Mouse (Mus musculus) intestine, postnatal 0 days (tissue): ENCODE measurements at regions not wholly inside any gene's neighbourhood (a gene's known extent, or its start where the extent isn't known, plus 50 kb on each side); places are given as distances from the start of the nearest gene placed in this dataset.

Experiments
- ATAC-seq: fragments of 200-750 bp; cut with Nextera tagmentation; 2 replicates; pipeline ENCODE4 v1.8.0; 2017; ENCODE audit warnings: mild to moderate bottlenecking, moderate TSS enrichment, moderate library complexity
- H3K27ac ChIP-seq: fragments of 300-500 bp; sonication (generic); 2 replicates; pipeline ENCODE4 v1.5.1; 2014; ENCODE audit warnings: mild to moderate bottlenecking, low read depth, low read length, moderate library complexity
- H3K27me3 ChIP-seq: fragments of 300-500 bp; sonication (generic); replicated peaks from 2 replicates; pipeline ENCODE4 v1.6.1; 2014; ENCODE audit warnings: low read length, mixed read lengths; ENCODE audit not compliant: control insufficient read depth, insufficient read depth
- H3K36me3 ChIP-seq: fragments of 300-500 bp; sonication (generic); 2 replicates; pipeline ENCODE4 v1.6.1; 2014; ENCODE audit warnings: mild to moderate bottlenecking, moderate library complexity; ENCODE audit not compliant: control insufficient read depth, insufficient read depth
- H3K4me1 ChIP-seq: fragments of 300-500 bp; sonication (generic); replicated peaks from 2 replicates; pipeline ENCODE4 v1.6.1; 2014; ENCODE audit warnings: antibody characterized with exemption, low read length, mixed read lengths; ENCODE audit not compliant: control insufficient read depth, insufficient read depth
- H3K4me2 ChIP-seq: fragments of 300-500 bp; sonication (generic); replicated peaks from 2 replicates; pipeline ENCODE4 v1.6.1; 2014; ENCODE audit warnings: low read depth, mild to moderate bottlenecking, moderate library complexity
- H3K4me3 ChIP-seq: fragments of 300-500 bp; sonication (generic); 2 replicates; pipeline ENCODE4 v1.5.1; 2014; ENCODE audit warnings: low read depth, low read length
- H3K9ac ChIP-seq: fragments of 300-500 bp; sonication (generic); 2 replicates; pipeline ENCODE4 v1.6.1; 2014; ENCODE audit warnings: mild to moderate bottlenecking, low read depth, low read length
- H3K9me3 ChIP-seq: fragments of 300-500 bp; sonication (generic); 2 replicates; pipeline ENCODE4 v1.6.1; 2016; ENCODE audit warnings: mixed run types; ENCODE audit not compliant: control insufficient read depth
- CTCF ChIP-seq: sonication (generic); IDR thresholded peaks from 2 replicates; pipeline ENCODE4 v1.5.1; 2016; ENCODE audit warnings: low read depth, mild to moderate bottlenecking, control low read depth, antibody characterized with exemption, moderate library complexity
- WGBS: fragments of 180-500 bp; shearing (Covaris S2); extraction: QIAGEN DNeasy Blood & Tissue Kit; methylation state at CpG from one replicate; pipeline ENCODE4 v1.1.7; 2014; 5-methylcytosine and 5-hydroxymethylcytosine counted together

- Histone ChIP-seq H3K36me3 (no peaks in the 10 kb centered on the region), H3K4me3 (no peak overlapping the region), H3K4me2 (no peak overlapping the region), H3K9ac (no peak overlapping the region), H3K4me1 (no peaks in the 10 kb centered on the region), H3K27me3 (no peaks in the 10 kb centered on the region), H3K9me3 (no peaks in the 10 kb centered on the region), H3K27ac (no peak overlapping the region)
- TF ChIP-seq CTCF: peak; percentile 98
- 27% methylated on average over 7 of the region's 7 CpGs for WGBS
- ATAC-seq: 0 out of 2 replicates have a peak, but pooled peaks have one; percentile 57
Measured at GRCm38 (mm10) chr2:178629756-178630155, 199.4 kb downstream of the Cdh26 start.

DNA sequence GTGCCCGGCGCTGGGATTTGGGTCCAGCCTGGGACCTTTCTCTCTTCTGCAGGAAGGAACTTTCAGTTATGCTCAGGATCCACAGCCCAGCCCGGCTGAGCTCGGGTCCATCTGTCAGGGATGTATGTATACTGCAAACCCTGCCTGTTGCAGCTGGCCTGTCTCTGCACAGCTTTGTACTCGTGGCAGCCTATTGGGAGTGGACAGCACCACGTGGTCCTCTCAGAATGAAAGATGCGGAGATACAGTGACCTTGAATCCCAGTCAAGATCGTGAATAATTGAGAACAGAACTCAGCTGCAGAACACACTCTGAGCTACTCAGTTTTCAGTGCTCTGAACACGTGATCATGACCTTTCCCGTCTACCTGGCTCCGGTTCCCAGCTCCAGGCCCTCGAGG is 200.2 kb downstream of the Cdh26 start:
- H3K4me2 ChIP-seq: no peak overlapping the region
- no peaks in the 10 kb centered on the region for H3K9me3 ChIP-seq
- WGBS: 71% methylated on average over 12 of the region's 12 CpGs
- no peak for TF ChIP-seq CTCF
- no peak overlapping the region for H3K27ac ChIP-seq
- H3K9ac ChIP-seq: no peak overlapping the region
- H3K4me1 ChIP-seq: no peaks in the 10 kb centered on the region
- H3K27me3 ChIP-seq: no peaks in the 10 kb centered on the region
- no peak overlapping the region for H3K4me3 ChIP-seq
- no peak for ATAC-seq
- H3K36me3 ChIP-seq: no peaks in the 10 kb centered on the region

DNA sequence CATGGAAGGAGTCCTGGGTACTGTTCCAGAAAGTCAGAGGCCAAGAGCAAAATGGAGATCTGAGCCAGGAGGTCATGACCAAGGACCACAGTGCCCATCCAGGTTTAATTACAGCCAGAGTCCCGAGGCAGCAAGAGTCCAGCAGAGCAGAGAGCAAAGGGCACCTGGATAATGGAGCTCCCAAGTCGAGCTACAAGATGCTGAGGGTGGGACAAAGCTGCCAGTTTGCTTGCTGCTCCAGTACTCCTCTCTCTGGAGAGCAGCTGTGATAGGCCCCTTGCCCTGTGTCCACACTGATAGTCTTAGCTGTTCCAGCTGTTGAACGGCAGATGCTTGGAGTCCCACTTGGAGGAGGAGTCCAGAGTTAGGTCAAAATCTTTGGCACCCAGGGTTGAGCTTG is 201.0 kb downstream of the Cdh26 start:
- no peak for ATAC-seq
- 42% methylated on average over 3 of the region's 3 CpGs for WGBS
- Histone ChIP-seq H3K4me2 (no peak overlapping the region), H3K27ac (no peak overlapping the region), H3K4me1 (no peaks in the 10 kb centered on the region), H3K27me3 (no peaks in the 10 kb centered on the region), H3K9ac (no peak overlapping the region), H3K9me3 (no peaks in the 10 kb centered on the region), H3K4me3 (no peak overlapping the region), H3K36me3 (no peaks in the 10 kb centered on the region)
- no peak for TF ChIP-seq CTCF

DNA sequence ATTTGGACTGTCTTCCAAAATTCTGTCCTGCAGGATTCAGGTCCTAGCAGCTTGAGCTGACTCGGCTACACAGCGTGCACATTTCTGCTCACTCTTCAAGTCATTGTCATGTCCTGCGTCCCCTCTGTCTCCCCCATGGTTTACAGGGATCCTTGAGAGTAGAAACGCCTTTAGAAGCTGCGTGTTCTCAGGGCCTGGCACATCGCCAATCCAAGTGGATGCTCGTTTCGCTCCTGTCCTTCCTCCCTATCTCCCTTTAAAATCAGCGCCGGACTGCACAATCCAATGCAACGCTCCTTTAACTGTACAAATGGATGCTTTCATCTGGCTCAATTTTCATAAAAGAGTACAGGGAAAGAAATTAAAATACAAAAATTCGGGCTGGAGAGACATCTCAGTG is 201.6 kb downstream of the Cdh26 start:
- 65% methylated on average over 12 of the region's 12 CpGs for WGBS
- no peaks in the 10 kb centered on the region for H3K4me1 ChIP-seq

DNA sequence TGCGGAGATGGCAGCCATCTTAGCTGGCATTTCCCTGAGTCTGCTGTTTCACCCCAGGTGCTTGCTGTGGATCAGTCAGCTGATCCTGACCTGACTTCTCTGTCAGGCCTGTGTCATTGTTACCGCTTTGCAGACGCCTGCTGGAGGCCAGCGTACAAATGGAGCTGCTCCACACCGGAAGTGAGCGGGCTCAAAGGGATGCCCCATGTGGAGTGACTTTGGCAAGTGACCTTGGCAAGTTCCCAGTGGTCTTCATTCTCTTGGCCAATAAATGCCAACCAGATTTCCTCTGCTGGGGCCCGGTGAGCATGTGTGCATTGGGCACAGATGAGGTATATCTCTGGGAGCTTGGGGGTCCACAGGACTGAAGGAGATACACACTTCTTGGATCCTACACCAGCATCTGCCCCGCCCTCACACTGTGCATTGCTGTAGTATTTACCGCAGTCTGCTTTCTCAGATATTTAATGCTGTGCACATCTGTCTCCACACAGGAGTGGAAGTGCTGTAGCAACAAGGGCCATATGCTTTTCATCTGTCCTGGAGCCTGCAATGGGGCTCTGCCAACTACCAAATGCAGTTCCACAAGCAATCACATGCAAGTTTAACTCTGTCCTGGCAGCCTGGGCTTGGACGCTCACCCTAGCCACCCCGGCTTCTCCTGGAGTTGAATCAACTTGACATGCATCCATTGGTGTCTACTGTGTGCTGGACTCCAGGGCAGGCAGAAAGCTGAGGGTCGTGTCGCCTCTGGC is 202.7 kb downstream of the Cdh26 start:
- Histone ChIP-seq H3K9me3 (no peaks in the 10 kb centered on the region), H3K4me3 (no peak overlapping the region), H3K27ac (no peak overlapping the region), H3K27me3 (no peaks in the 10 kb centered on the region), H3K4me1 (no peaks in the 10 kb centered on the region), H3K36me3 (no peaks in the 10 kb centered on the region), H3K4me2 (no peak overlapping the region), H3K9ac (no peak overlapping the region)
- TF ChIP-seq CTCF: no peak
- no peak for ATAC-seq
- 86% methylated on average over 13 of the region's 13 CpGs for WGBS

More for the DNA sequence above, 201.6 kb downstream of the Cdh26 start:
- H3K9ac ChIP-seq: no peak overlapping the region
- TF ChIP-seq CTCF: no peak
- H3K27me3 ChIP-seq: no peaks in the 10 kb centered on the region
- no peak for ATAC-seq
- no peak overlapping the region for H3K4me2 ChIP-seq
- H3K9me3 ChIP-seq: no peaks in the 10 kb centered on the region
- no peaks in the 10 kb centered on the region for H3K36me3 ChIP-seq
- H3K4me3 ChIP-seq: no peak overlapping the region
- no peak overlapping the region for H3K27ac ChIP-seq

DNA sequence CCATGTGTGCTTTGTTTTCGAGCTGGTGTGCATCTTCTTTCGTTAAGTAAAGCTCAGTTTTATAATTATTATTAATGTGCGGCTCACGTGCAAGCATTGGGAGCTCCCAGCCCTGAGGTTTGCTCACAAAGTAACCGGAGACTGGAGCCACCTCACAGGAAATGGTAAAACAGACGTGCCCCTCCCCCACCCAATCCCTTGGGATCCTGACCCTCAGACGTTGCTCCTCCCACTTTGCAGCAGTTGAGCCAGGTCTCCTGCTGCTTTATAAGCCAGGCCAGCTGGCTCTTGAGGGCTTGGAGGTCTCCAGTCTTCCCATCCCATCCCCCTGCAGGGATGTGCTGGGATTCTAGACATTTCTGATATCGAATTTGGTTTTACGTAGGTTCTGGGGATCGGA is 203.8 kb downstream of the Cdh26 start:
- no peaks in the 10 kb centered on the region for H3K27me3 ChIP-seq
- no peaks in the 10 kb centered on the region for H3K9me3 ChIP-seq
- no peak for TF ChIP-seq CTCF
- 58% methylated on average over 10 of the region's 10 CpGs for WGBS
- H3K27ac ChIP-seq: no peak overlapping the region
- H3K4me3 ChIP-seq: no peak overlapping the region
- no peak overlapping the region for H3K4me2 ChIP-seq
- H3K36me3 ChIP-seq: no peaks in the 10 kb centered on the region
- H3K9ac ChIP-seq: no peak overlapping the region
- ATAC-seq: no peak
- H3K4me1 ChIP-seq: no peaks in the 10 kb centered on the region
